Mouse (Mus musculus) fibroblast of lung, adult 2 months (primary cell): ENCODE data around the gene Tmem164.
"Not testable (repeated sequence)": the region's sequence is repeated elsewhere in the genome, so short reads cannot be mapped to it uniquely, and the experiment has no call there.

ENCODE experiments used
- DNase-seq: peaks from one replicate; pipeline ENCODE4 v3.0.0-alpha.2; 2011; ENCODE audit warnings: low read depth

Tmem164 gene

GRCm38 (mm10) chrX:142681056-142681615, at the start of gene Tmem164:
Tmem164 (plus strand) TSS chrX:142681406.
- DNase-seq, result peak; percentile 50

DNA sequence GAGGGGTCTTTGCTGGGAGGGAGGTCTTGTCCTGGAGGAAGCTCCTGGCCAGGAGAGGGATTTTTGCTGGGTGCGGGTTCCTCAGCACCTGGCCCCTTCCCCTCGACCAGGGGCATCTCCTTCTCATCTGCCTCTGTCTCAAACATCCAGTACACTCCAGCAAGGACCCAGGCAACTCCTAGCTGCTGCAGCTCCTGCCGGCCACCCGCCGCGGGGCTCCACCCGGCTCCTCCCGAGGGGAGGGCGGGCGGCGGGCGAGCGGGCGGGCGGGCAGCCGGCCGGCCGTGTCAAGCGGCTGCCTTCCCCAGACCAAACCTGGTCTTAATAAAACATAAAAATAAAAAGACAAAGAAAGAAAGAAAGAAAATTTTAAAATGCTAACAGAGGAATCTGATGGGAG, 48.2 kb upstream of the Tmem164 start:
- not testable (repeated sequence) for DNase-seq

DNA sequence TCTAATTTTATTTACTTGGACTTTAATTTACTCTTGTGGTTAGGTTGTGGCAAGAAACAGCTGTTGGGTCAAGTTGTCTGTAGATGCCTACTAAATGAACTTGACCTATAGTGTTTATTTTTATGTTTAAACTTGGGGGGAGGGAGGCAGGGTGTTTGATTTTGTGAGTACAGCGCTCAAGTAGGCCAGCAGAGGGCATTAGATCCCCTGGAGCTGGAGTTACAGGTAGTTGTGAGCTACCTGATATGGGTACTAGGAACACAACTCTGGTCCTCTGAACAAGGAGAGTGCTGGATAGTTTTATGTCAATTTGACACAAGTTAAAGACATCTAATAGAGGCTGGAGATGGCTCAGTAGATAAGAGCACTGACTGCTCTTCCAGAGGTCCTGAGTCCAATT, 34.0 kb upstream of the Tmem164 start:
- no peak for DNase-seq

DNA sequence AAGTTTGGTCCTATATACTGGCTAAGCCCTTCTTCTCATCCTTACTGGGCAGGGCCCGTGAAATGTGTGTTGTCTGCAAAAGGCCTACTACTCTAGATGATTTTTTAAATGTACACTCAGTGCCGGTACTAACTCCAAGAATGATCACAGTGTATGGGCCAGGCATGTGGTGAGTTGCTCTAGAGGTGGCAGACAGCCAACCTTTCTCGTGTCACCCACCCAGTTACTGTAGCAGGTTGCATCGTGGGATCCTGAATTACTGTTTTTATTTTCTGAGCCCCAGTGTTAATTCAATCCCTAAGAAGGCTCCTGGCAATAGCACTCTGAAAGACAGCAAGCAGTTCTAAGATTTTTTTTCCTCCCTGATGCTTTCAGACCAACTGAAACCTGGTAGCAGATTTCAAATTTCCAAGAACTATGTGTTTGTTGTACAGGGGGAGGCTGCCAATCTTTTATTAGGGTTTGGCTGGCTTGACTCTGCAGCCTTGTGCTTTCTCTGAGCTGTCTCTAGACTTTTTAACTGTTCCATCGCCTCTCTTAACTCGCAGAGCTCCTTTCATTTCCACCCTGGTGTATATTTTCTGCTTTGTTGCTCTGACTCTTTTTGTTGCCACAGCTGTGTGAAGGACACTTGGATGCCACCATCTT, 31.0 kb upstream of the Tmem164 start:
- DNase-seq, result no peak

DNA sequence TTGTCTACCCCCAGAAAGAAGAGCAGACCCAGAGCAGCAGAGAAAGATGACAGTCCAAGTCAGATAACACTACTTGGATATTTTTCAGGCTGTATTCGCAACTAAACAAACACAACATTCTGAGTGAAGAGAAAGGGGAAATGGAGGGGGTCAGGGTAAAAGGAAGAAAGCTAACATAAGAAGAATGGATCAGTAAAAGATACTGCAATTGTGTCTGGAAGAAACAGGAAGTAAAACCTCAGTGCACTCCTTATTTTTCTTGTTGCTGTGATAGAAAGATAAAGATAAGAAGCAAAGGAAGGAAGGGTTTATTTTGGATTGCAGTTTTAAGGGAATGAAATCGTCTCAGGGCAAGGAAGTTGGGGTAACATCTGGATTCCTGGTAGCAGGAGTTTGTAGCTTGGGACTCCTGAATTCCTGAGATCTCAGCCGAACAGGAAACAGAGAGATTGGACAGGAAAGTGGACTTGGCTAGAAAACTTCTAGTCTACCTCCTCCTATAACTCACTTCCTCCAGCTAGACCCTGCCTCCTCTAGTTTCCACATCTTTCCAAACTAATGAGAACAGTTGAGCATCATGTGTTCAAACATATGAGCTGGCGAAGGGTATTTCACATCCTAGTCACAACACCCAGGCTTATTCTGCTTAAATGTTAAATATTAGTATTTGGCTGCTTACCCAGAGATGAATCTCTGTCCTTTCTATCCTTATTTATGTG, 16.3 kb upstream of the Tmem164 start:
- no peak for DNase-seq

- no peak for DNase-seq
Observed at GRCm38 (mm10) chrX:142665423-142665805, 15.8 kb upstream of the Tmem164 start.

DNA sequence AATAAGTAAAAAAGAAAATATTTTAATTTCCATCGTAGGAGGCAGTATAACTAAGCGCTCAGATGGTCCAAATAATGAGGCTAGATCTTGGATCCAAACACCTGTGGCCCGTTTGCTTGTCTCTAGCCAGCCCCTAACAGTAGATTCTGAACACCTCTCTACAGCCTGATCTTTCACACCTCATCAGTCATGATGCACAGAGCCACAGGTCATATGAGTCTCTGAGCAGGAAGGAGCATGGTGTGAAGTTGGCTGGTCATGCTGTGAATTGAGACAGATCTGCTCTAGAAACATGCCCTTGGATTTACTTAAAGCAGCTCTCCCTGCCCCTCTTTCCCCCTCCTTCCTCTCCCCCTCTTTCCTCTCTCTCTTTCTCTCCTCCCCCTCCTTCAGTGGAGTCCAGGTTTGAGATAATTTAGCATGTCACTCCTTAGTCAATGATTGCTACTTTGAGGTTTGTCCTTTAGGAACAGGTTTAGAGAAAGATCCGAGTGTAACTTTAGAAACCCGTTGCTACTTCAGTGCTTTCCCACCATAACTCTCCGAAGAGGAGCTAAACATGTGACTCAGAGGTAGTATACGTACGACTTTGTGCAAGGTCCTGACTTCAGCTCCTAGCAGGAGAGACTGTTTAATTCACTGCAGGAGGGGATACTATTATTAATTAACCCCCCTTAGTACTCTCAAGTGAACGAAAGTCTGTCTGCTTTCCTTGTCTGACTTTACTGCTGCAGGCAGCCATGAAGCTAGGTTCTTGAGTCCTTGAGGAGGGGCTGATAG, 11.7 kb upstream of the Tmem164 start:
- no peak for DNase-seq

DNA sequence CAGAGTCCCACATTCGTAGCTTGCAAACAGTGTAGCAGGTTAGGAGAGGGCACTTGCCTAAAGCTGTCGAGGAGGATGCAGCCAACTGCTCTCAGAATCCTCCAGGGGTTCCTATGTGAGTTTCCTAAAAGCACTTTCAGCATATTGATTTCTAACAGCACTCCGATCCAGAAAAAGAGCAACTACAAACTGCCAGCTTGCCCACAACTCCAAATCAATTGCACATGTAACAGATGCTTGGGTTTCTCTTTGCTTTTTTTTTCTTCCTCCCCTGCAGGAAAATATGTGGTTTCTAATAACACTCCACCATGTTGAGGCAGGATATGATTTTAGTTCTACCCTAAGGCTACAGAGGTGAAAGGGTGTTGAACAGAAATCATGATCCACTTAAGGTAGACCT, 11.1 kb upstream of the Tmem164 start:
- DNase-seq, result no peak

DNA sequence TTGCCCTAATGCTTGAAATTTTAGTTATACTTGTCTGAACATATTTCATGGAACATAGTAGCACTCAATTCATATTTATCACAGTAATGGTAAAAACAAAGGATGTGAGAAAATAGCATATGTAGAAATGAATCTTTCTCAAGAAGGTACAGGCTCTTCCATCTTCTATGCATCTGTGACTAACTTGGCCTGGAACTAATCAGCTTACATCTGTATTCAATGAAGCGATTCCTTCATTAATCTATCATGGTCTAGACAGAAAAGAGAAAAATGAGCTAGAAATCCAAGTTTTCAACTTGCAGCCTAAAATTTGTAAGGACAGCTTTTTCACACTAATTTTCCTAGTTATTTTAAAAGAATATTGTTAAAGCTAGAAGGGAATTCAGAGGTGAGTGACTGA, 10.1 kb upstream of the Tmem164 start:
- DNase-seq, result no peak

DNA sequence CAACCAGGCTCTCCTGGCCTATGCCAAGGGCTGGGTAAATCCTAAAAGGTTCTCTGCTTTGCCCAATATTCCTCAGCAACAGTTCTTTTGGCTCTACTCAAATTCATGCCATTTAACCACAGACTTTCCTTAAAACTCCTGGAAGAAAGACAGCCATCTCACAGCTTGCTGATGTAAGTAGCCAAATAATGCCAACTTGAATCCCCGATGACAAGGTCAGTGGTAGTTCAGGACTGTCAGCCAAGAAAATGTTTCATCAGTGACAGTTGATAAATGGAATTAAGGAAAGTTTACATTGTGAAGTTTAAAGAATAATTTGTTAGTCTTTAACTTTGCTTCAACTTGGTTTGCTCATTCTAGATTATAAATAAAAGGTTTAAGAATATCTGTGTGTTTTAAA, 8.5 kb upstream of the Tmem164 start:
- DNase-seq, result no peak

GRCm38 (mm10) chrX:142677193-142677592, 4.0 kb upstream of the Tmem164 start:
- DNase-seq, result no peak

DNA sequence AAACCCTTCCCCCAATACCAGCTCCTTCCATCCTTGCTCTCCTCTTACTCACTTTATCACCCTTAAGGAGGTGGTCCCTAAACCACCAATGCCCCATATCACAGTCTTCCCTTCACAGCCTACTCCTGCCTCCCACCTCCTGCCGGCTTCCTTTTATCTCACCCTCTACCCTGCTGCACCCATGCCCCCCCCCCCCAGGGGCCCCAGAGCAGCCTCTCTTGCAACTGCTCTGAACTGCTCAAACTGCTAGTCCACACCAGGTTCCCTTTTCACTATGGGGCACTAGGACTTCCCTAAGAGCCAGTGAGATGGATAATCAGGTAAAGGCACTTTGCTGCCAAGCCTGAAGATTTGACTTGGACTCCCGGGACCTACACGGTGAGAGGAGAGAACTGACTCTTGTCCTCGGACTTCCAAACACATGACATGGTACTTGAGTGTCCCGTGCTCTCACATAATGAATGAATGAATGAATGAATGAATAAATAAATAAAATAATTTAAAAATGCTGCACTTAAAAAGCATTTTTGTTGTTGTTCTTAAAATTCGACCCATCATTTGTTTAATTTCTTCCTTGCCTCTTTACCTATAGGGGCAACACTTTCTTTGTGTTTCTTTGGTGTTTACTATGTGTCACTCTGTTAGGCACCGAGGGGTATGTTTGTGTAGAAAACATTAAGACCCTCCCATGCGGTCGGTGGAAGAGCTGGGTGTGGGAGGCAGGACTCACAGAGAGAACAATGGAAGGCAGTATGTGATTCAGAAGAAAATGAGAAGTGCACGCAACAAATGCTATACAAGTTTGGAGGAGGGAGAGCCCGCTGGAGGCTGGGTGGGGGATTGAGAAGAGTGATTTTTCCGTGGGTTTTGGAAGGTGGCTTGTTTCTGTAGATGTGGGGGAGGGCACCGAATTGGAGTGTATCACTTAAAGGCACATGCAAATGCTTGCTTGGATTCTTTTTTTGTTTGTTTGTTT, 2.4 kb upstream of the Tmem164 start:
- DNase-seq, result no peak

- DNase-seq, result no peak
Observed at GRCm38 (mm10) chrX:142679502-142680250, 1.5 kb upstream of the Tmem164 start.

DNA sequence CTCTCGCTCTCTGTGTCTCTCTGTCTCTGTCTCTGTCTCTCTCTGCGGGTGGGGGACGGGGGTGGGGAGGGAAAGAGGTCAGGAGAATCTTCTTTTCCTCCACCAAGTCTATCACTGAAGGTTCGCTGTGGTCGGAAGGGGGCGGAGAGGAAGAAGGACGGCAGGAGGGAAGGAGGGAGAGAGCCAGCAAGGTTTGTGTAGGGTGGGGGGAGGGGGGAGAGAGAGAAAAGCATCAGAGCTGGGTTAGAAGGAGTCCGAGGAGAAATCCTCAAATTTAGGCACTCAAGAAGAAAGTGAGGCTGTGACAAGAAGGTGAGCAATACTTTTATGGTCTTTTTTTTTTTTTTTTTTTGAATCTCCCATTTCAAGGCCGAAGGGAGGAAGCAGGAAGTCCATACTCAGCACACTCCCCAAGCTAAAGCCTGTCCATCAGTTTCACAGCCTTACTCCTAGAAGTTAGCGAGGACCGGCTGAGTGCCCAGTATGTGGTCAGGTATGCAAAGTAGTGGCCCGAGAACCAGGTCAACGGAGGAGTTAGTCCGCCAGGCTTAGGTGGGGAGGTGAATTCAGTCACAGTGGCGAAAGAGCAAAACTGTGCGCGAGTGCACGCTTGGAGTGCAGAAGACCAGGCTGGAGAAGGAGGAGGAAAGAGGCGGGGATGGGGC, 683 bp upstream of the Tmem164 start:
- no peak for DNase-seq

GRCm38 (mm10) chrX:142681616-142682141, 473 bp downstream of the Tmem164 start:
- DNase-seq, result no peak

- DNase-seq, result no peak
Observed at GRCm38 (mm10) chrX:142682176-142682820, 1.1 kb downstream of the Tmem164 start.

- DNase-seq, result no peak
Observed at GRCm38 (mm10) chrX:142682990-142683389, 1.8 kb downstream of the Tmem164 start.

- DNase-seq, result no peak
Observed at GRCm38 (mm10) chrX:142684674-142685073, 3.5 kb downstream of the Tmem164 start.

DNA sequence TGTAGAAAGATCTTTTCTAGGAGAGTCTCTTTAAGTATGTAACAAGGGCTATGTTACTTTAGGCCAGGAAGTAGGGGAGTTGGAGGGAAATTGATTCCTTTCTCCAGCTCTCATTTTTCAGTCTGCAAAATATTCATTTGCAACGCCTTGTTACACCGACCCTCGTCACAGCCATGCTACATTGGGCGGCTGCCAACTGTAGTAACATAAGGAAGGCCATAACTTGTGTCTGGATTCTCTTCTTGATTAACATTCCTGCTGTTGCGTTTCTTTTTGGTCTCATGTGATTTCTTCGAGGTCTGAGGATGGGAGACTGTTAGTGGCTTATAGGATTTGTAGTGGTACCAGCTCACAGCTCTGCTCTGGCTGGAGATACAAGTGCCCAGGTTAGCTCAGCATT, 4.5 kb downstream of the Tmem164 start:
- no peak for DNase-seq
